ENCODE assay signal across 8 mouse cellular contexts in the genomic region with DNA sequence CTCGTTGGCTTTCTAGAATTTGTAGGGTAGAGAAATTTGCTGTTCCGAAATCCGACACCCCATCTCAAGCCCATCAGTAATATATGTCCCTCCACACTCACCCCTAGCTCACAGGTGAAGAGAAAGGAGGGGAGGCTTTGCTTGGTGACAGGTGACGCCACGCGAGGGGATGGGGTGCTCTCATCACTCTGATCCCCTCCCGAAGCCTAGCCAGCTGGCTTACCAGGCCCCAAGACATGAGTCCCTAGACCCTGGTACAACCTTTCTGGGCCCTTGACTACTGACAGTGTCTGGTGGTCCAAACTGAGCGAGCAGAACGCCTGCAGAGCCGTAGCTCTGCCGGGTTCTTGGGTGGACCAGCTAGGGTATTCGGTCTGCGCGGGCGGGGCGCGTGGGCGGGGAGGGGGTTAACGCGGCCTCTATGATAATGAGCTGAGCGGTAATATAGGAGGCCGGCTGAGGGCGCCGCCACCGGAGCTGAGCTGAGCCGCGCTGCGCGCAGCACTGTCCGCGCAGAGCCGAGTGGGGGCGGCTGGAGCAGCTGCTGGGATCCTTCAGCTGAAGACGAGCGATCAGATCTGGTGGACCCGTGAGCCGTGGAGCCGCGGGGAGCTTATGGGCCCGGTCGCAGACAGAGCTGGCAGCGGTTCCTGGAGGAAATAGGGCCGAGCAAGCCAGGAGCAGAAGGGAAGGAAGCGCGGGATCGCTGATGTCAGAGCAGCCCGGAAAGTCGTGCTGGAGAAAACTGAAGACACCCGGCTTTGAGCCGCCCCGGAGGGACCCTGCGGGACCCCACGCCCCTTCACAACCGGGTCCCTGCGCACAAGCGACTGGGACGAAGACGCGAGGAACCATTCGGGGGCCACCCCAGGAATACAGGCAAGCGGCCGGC. TPM values are rescaled to one million over a fixed set of nuclear protein-coding genes. Genes with fewer than 3 reads are reported as not detected.
DNase-seq lines count a peak whose midpoint lies in the region; ATAC-seq and TF ChIP-seq lines count a peak whose summit lies in the region.

No protein-coding gene starts in this region.

- peak overlapping the region; percentile 93 for H3K4me2 ChIP-seq in hindbrain, postnatal 0 days (ENCODE audit: low read depth, low read length)

- peak overlapping the region; percentile 79 for H3K9ac ChIP-seq in hindbrain, postnatal 0 days (replicated peaks; ENCODE audit: low read length)

- peaks cover 13% of the 10 kb centered on the region; the same call in 1 of the 2 replicates for H3K4me1 ChIP-seq in hindbrain, postnatal 0 days (ENCODE audit: insufficient read depth, low read length)

- H3K9me3 ChIP-seq in hindbrain, postnatal 0 days (ENCODE audit: low read length), result no peaks in the 10 kb centered on the region

- DNase-seq in adrenal gland, adult 2 months, result peak; percentile 93
- DNase-seq in embryo, embryonic 10 days (ENCODE audit: low spot score), result peak; percentile 84
- peak; percentile 70 to 76 for DNase-seq in gastrocnemius, adult 8-10 months (ENCODE audit: low spot score in 2 of 2)
- peak; percentile 93 for DNase-seq in hindbrain, postnatal 0 days (ENCODE audit: low spot score)
- peak; percentile 85 to 89 for DNase-seq in left cerebral cortex, adult 8-10 months (ENCODE audit: low spot score in 2 of 2)
- DNase-seq in right cerebral cortex, postnatal 14 days, result peak; percentile 88
- DNase-seq in urinary bladder, postnatal 14 days (ENCODE audit: low spot score), result peak; percentile 84

- H3K79me2 ChIP-seq in macrophage (ENCODE audit: inconsistent target), result peaks cover 29% of the 10 kb centered on the region; the same call in 1 of the 2 replicates

- no peaks in the 10 kb centered on the region for H3K36me3 ChIP-seq in hindbrain, postnatal 0 days (ENCODE audit: insufficient read depth, low read length)
- H3K36me3 ChIP-seq in macrophage (ENCODE audit: inconsistent target), result no peaks in the 10 kb centered on the region

- H3K27me3 ChIP-seq in hindbrain, postnatal 0 days (ENCODE audit: insufficient read depth, low read length), result no peaks in the 10 kb centered on the region

- TF ChIP-seq CTCF in hindbrain, postnatal 0 days (IDR thresholded peaks at IDR 0.05; ENCODE audit: low read depth), result peak; percentile 51

- peak overlapping the region; percentile 91 for H3K4me3 ChIP-seq in hindbrain, postnatal 0 days (ENCODE audit: low read length)
- H3K4me3 ChIP-seq in macrophage (ENCODE audit: inconsistent target), result peak overlapping the region; percentile 45

- ATAC-seq in hindbrain, postnatal 0 days, result peak; percentile 95

- H3K27ac ChIP-seq in hindbrain, postnatal 0 days, result peak overlapping the region; percentile 87
- H3K27ac ChIP-seq in macrophage, result peak overlapping the region; percentile 38

- WGBS in hindbrain, postnatal 0 days, result under 1% methylated on average over 57 of the region's 62 CpGs
- 2% methylated on average over 57 of the region's 62 CpGs for WGBS in macrophage (ENCODE audit: missing documents)

RNA-seq across cellular contexts. Expression of a gene that starts 1.6 kb away (rescaled TPM):
- 1 to 10 TPM; 8.6 to 9.1 TPM for total RNA-seq in adrenal gland, adult 2 months (2021)
- polyA plus RNA-seq in adrenal gland, adult 2 months (2012; rRNA removed), result 2.6 and 3.6 TPM in 2 replicates
- total RNA-seq in gastrocnemius, adult 8-10 months (2022), result 1 to 10 TPM; 4.8 to 8.1 (median 5.2) TPM
- 48.2 and 52.0 TPM in 2 replicates for total RNA-seq in hindbrain, postnatal 0 days (2014; rRNA removed)
- polyA plus RNA-seq in hindbrain, postnatal 0 days (2015; fragmentation: Nextera tagmentation; extraction: Ambion mirVana), result 11.1 and 11.7 TPM in 2 replicates
- total RNA-seq in left cerebral cortex, adult 8-10 months (2022), result 10 to 100 TPM; 81.1 to 87.8 (median 82.6) TPM
- 100 to 1,000 TPM in 11 of 26 experiments, 10 to 100 TPM in 15; 22.7 to 431 (median 83.1) TPM for total RNA-seq in macrophage (2018; cell fraction: chromatin; rRNA removed)
- 10 to 100 TPM in 13 of 26 experiments, 1 to 10 TPM in 13; 3.8 to 30.4 (median 11.1) TPM for total RNA-seq in macrophage (2018; cell fraction: cytosol; rRNA removed)
- 100 to 1,000 TPM in 7 of 26 experiments, 10 to 100 TPM in 19; 13.3 to 212 (median 58.5) TPM for total RNA-seq in macrophage (2018; cell fraction: nucleus; rRNA removed)
- 6.9 to 10.3 TPM (median 7.1 TPM) in 3 replicates for polyA plus RNA-seq in macrophage (2018)

Comparison
In these comparisons a context has a peak if more than half of its experiments do, and no peak if none do; other contexts are left out.
1. Peak in every context shown above with its lines: DNase-seq, ATAC-seq, H3K4me3 ChIP-seq and H3K27ac ChIP-seq.